Mouse (Mus musculus) regulatory T cell (primary cell): Measurements from ENCODE around the gene Cby1.
"Not testable (repeated sequence)": the region's sequence is repeated elsewhere in the genome, so short reads cannot be mapped to it uniquely, and the experiment has no call there.

Experiments
- in situ Hi-C: fragments of 300-600 bp; cut with MboI, MseI; formaldehyde crosslinking; loops from one replicate; pipeline ENCODE4 v1.15.1; 2025; ENCODE audit warnings: high pct_unique_total_duplicates

Gene Cby1

GRCm38 (mm10) chr15:79658531-79659375 lies at the start of gene Cby1, which contains the start of gene Fam227a:
Gene Cby1 (plus strand): TSS chr15:79659199.
Gene Fam227a (minus strand): TSS chr15:79658956.
- in situ Hi-C loops = no loop called here

DNA sequence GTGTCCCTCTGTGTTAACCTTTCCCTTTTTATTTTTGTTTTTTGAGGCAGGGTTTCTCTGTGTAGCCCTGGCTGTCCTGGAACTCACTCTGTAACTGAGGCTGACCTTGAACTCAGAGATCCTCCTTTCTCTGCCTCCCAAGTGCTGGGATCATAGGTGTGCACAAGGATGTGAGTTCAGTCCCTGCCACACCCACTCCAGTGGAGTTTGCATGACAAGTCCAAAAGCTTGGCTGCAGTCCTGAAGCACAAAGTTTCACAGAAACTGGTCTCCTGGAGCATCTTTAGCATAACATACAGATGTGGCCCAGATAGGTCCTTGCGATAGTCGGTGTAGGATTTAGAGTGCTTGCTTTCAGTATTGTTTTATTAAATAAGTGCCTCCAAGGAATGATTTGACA lies 49.8 kb upstream of the Cby1 start:
- in situ Hi-C loops = no loop called here

GRCm38 (mm10) chr15:79615501-79615900 lies 43.5 kb upstream of the Cby1 start:
- in situ Hi-C loops = no loop called here

GRCm38 (mm10) chr15:79616729-79617128 lies 42.3 kb upstream of the Cby1 start:
- in situ Hi-C loops = no loop called here

- in situ Hi-C loops = no loop called here
These were observed 41.9 kb upstream of the Cby1 start for GRCm38 (mm10) chr15:79617135-79617534.

- in situ Hi-C loops = no loop called here
These were observed 40.5 kb upstream of the Cby1 start for GRCm38 (mm10) chr15:79618456-79618855.

GRCm38 (mm10) chr15:79619770-79620414 lies 39.1 kb upstream of the Cby1 start:
- in situ Hi-C loops = no loop called here

GRCm38 (mm10) chr15:79630471-79630870 lies 28.5 kb upstream of the Cby1 start:
- in situ Hi-C loops = no loop called here

DNA sequence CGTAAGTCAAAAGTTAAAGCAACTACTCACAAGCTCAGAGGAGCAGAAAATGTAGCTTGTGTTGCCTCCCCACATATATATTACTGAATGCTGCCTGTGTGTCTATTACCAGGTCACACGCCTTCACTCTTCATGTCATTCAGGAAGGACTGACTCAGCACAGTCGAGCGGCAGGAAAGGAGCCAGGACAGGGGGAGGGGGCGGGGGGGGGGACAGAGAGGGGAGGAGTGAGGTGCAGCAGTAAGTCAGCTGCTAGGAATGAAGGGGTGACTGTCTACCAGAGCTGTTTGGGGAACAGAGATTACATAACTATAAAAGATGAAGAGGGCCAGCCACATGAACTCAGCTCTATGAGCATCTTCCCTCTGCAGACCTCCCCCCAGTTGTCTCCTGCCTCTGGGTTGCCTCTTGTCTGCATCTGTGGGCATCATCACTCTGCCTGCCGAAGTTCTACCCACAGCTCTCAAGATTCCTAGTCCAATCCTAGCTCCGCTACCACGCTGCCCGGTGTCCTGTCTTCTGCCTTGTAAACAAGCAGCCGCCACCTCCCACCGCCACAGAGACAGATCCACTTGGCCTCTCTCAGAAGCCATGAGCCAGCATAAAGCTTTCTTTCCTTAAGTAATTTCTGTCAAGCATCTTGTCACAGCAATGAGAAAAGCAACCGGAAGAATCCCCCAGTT lies 17.7 kb upstream of the Cby1 start:
- in situ Hi-C loops = no loop called here

GRCm38 (mm10) chr15:79645483-79645882 lies 13.5 kb upstream of the Cby1 start:
- in situ Hi-C loops = no loop called here

DNA sequence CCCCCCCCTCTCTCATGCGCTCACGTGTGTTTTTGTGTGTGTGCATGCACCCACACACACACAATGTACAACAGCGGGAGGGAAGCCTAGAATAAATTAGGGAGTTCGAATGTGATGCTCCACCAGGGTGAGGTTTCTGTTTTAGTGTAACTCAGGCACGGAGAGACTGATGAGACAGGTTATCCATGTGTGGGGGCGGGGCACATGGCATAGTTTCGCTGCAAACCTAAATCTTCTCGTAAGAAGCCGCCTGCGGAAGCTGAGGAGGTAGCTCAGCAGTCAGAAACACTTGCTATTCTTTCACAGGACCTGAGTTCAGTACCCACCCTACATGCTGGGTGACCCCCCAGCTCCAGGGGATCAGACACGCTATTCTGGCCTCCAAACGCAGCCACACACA lies 10.9 kb upstream of the Cby1 start:
- in situ Hi-C loops = no loop called here

GRCm38 (mm10) chr15:79650569-79650968 lies 8.4 kb upstream of the Cby1 start:
- in situ Hi-C loops = no loop called here

DNA sequence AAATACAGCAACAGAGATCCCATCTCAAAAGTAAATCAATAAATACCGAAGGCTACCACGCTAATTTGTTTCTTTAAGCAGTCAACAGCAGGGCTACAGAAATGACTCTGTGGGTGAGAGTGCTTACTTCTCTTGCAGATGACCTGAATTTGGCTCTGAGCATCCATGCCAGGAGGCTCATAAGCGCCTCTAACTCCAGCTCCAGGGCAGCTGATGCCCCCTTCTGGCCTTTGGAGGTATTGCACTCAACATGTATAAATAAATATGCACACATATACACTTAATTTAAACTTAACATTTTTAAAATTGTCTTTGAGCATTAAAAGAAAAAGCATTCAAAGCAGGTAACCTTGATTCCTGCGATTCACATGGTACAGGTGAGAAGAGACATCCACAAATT lies 7.5 kb upstream of the Cby1 start:
- in situ Hi-C loops = no loop called here

- in situ Hi-C loops = no loop called here
These were observed 2.5 kb upstream of the Cby1 start for GRCm38 (mm10) chr15:79656451-79656850.

DNA sequence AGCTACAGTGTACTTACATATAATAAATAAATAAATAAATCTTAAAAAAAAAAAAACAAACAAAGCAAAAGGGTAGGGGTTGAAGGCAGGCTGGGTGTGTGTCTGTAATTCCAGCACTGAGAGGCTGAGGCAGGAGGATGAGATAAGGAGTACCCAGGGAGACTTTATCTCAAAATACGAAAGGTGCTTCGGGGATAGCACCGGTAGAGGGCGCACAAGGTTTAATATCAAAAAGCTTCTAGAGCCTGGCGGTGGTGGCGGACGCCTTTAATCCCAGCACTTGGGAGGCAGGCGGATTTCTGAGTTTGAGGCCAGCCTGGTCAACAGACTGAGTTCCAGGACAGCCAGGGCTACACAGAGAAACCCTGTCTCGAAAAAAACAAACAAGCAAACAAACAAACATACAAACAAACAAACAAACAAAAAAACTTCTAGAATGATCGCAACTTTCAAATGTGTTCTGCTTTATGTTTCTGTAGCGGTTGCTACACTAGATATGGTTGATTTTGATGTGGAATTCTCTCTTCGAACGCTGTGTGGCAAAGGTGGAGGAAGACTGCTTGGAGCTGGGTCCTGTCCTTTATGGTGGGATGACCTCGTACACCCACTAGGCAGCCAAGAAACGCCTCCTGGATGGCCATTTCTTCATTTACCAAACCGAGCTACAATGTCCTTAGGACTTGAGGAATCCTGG lies 1.0 kb upstream of the Cby1 start:
- in situ Hi-C loops = no loop called here

GRCm38 (mm10) chr15:79661852-79662251 lies 2.9 kb downstream of the Cby1 start:
- in situ Hi-C loops = no loop called here

- in situ Hi-C loops = no loop called here
These were observed 5.7 kb downstream of the Cby1 start for GRCm38 (mm10) chr15:79664666-79665065.

- in situ Hi-C loops = no loop called here
These were observed 10.2 kb downstream of the Cby1 start for GRCm38 (mm10) chr15:79669195-79669594.

- in situ Hi-C loops = no loop called here
These were observed 11.4 kb downstream of the Cby1 start, which contains the start of gene Tomm22 for GRCm38 (mm10) chr15:79670249-79670971. Gene Tomm22 (plus strand): TSS chr15:79670861.

DNA sequence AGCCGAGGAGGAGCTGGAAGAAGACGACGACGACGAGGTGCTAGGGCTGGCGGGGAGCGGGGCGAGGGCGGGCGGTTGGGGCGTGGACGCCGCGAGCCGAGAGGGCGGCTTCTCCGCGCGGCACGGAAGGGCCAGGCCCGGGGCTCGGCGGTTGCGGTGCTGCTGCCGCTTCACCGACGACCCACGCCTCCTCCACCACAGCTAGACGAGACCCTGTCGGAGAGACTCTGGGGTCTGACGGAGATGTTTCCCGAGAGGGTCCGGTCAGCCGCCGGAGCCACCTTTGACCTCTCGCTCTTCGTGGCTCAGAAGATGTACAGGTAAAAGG lies 11.9 kb downstream of the Cby1 start:
- in situ Hi-C loops = no loop called here

DNA sequence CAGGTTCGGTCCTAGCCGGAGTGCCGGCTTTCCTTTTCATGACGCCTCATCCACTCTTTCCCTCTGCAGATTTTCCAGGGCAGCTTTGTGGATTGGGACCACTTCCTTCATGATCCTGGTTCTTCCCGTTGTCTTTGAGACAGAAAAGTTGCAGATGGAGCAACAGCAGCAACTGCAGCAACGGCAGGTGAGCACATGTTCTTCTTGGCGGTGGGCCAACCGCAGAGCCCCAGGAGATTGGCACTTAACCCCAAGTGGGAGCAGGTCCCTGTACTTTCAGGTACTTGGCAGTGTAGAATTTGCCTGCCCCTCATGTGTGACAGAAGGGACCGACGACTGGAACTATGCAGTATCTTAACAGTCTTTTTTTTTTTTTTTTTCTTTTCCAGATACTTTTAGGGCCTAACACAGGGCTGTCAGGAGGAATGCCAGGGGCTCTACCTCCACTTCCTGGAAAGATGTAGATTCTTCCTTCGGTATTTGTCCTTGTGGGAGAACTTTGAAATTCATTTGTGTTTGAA lies 12.9 kb downstream of the Cby1 start:
- in situ Hi-C loops = not testable (repeated sequence)
